Mouse (Mus musculus) liver, embryonic 15.5 days (tissue): ENCODE data around the gene Ralgps2. TPM values are rescaled to one million over a fixed set of nuclear protein-coding genes. Genes with fewer than 3 reads are reported as not detected.
A peak's percentile ranks its signal among the peaks of the same experiment; 100 is the strongest.

Experiments used
- ATAC-seq: fragments of 200-750 bp; cut with Nextera tagmentation; 2 replicates; pipeline ENCODE4 v1.8.0; 2017; ENCODE audit warnings: moderate number of reproducible peaks, mild to moderate bottlenecking, moderate library complexity; ENCODE audit not compliant: insufficient read depth
- H3K27ac ChIP-seq: fragments of 300-500 bp; sonication (generic); replicated peaks from 2 replicates; pipeline ENCODE4 v1.5.1; 2015; ENCODE audit warnings: mild to moderate bottlenecking, inconsistent platforms
- H3K27me3 ChIP-seq: fragments of 300-500 bp; sonication (generic); 2 replicates; pipeline ENCODE4 v1.6.1; 2015; ENCODE audit warnings: mild to moderate bottlenecking, inconsistent platforms
- H3K36me3 ChIP-seq: fragments of 300-500 bp; sonication (generic); replicated peaks from 2 replicates; pipeline ENCODE4 v1.6.1; 2015; ENCODE audit warnings: moderate library complexity, mild to moderate bottlenecking, inconsistent platforms
- H3K4me1 ChIP-seq: fragments of 300-500 bp; sonication (generic); replicated peaks from 2 replicates; pipeline ENCODE4 v1.6.1; 2015; ENCODE audit warnings: inconsistent platforms
- H3K4me2 ChIP-seq: fragments of 300-500 bp; sonication (generic); 2 replicates; pipeline ENCODE4 v1.6.1; 2015; ENCODE audit warnings: moderate library complexity, mild to moderate bottlenecking, inconsistent platforms
- H3K4me3 ChIP-seq: fragments of 300-500 bp; sonication (generic); replicated peaks from 2 replicates; pipeline ENCODE4 v1.5.1; 2015; ENCODE audit warnings: mild to moderate bottlenecking, inconsistent platforms
- H3K9ac ChIP-seq: fragments of 300-500 bp; sonication (generic); 2 replicates; pipeline ENCODE4 v1.6.1; 2015; ENCODE audit warnings: moderate library complexity, mild to moderate bottlenecking, inconsistent platforms
- H3K9me3 ChIP-seq: fragments of 300-500 bp; sonication (generic); replicated peaks from 2 replicates; pipeline ENCODE4 v1.6.1; 2016; ENCODE audit warnings: inconsistent platforms
- WGBS: fragments of 180-500 bp; shearing (Covaris S2); methylation state at CpG from one replicate; pipeline ENCODE4 v1.1.7; 2015; ENCODE audit warnings: mixed read lengths; ENCODE audit not compliant: insufficient replicate concordance; 5-methylcytosine and 5-hydroxymethylcytosine counted together
- polyA plus RNA-seq: library from polyadenylated mRNA; unstranded; fragments of >200 nt; fragmentation: Nextera tagmentation; extraction: Ambion mirVana; gene quantifications from 2 replicates; pipeline ENCODE4 v1.2.1, GENCODE M21; 2015

The Ralgps2 gene
- polyA plus RNA-seq, 1 experiment from 2014 or later, result 14.7 TPM

- H3K9ac ChIP-seq, result no peak overlapping the region
- H3K4me2 ChIP-seq, result 0 out of 2 replicates have a peak overlapping the region, but pooled peaks have one; percentile 18
- WGBS, result 29% methylated on average over 2 of the region's 2 CpGs
- H3K27ac ChIP-seq, result no peak overlapping the region
- peaks cover 12% of the 10 kb centered on the region for H3K4me1 ChIP-seq
- no peaks in the 10 kb centered on the region for H3K27me3 ChIP-seq
- no peaks in the 10 kb centered on the region for H3K9me3 ChIP-seq
- no peaks in the 10 kb centered on the region for H3K36me3 ChIP-seq
- H3K4me3 ChIP-seq, result no peak overlapping the region
- ATAC-seq, result no peak
Measured at GRCm38 (mm10) chr1:156859711-156860250, 79.6 kb downstream of the Ralgps2 start.

- no peaks in the 10 kb centered on the region for H3K36me3 ChIP-seq
- H3K27me3 ChIP-seq, result no peaks in the 10 kb centered on the region
- H3K4me2 ChIP-seq, result no peak overlapping the region
- no peak for ATAC-seq
- H3K4me3 ChIP-seq, result no peak overlapping the region
- H3K27ac ChIP-seq, result no peak overlapping the region
- WGBS, result 75% methylated on average over 2 of the region's 2 CpGs
- H3K9me3 ChIP-seq, result no peaks in the 10 kb centered on the region
- no peak overlapping the region for H3K9ac ChIP-seq
- H3K4me1 ChIP-seq, result peaks cover 12% of the 10 kb centered on the region
Measured at GRCm38 (mm10) chr1:156859156-156859555, 80.3 kb downstream of the Ralgps2 start.

GRCm38 (mm10) chr1:156856666-156857065 lies 82.8 kb downstream of the Ralgps2 start:
- no peak for ATAC-seq
- WGBS, result 55% methylated on average over 2 of the region's 2 CpGs
- Histone ChIP-seq H3K27ac (no peak overlapping the region), H3K27me3 (no peaks in the 10 kb centered on the region), H3K9me3 (no peaks in the 10 kb centered on the region), H3K4me1 (peaks cover 7% of the 10 kb centered on the region), H3K4me3 (no peak overlapping the region), H3K9ac (no peak overlapping the region), H3K4me2 (no peak overlapping the region), H3K36me3 (no peaks in the 10 kb centered on the region)

- no peaks in the 10 kb centered on the region for H3K9me3 ChIP-seq
- no peak for ATAC-seq
Measured at GRCm38 (mm10) chr1:156854558-156854957, 84.9 kb downstream of the Ralgps2 start.

GRCm38 (mm10) chr1:156852872-156853271 lies 86.6 kb downstream of the Ralgps2 start:
- Histone ChIP-seq H3K4me3 (no peak overlapping the region), H3K9ac (no peak overlapping the region), H3K4me2 (no peak overlapping the region), H3K4me1 (no peaks in the 10 kb centered on the region), H3K27me3 (no peaks in the 10 kb centered on the region), H3K36me3 (no peaks in the 10 kb centered on the region), H3K9me3 (no peaks in the 10 kb centered on the region), H3K27ac (no peak overlapping the region)
- no peak for ATAC-seq
- WGBS, result 76% methylated on average over 5 of the region's 5 CpGs

More at GRCm38 (mm10) chr1:156854558-156854957, 84.9 kb downstream of the Ralgps2 start:
- H3K4me1 ChIP-seq, result peaks cover 3% of the 10 kb centered on the region; the same call in 1 of the 2 replicates
- H3K27me3 ChIP-seq, result no peaks in the 10 kb centered on the region
- no peak overlapping the region for H3K4me3 ChIP-seq
- WGBS, result 83% methylated on average over 4 of the region's 4 CpGs
- H3K4me2 ChIP-seq, result no peak overlapping the region
- H3K36me3 ChIP-seq, result no peaks in the 10 kb centered on the region
- no peak overlapping the region for H3K27ac ChIP-seq
- no peak overlapping the region for H3K9ac ChIP-seq

GRCm38 (mm10) chr1:156852409-156852808 lies 87.0 kb downstream of the Ralgps2 start:
- H3K9ac ChIP-seq, result no peak overlapping the region
- no peak overlapping the region for H3K4me3 ChIP-seq
- no peaks in the 10 kb centered on the region for H3K9me3 ChIP-seq
- ATAC-seq, result no peak
- no peaks in the 10 kb centered on the region for H3K4me1 ChIP-seq
- H3K4me2 ChIP-seq, result no peak overlapping the region
- H3K27ac ChIP-seq, result no peak overlapping the region
- no peaks in the 10 kb centered on the region for H3K36me3 ChIP-seq
- no peaks in the 10 kb centered on the region for H3K27me3 ChIP-seq
- 66% methylated on average over 9 of the region's 9 CpGs for WGBS

- no peak for ATAC-seq
- WGBS, result 62% methylated on average over 4 of the region's 4 CpGs
Measured at GRCm38 (mm10) chr1:156847098-156847497, 92.3 kb downstream of the Ralgps2 start.

GRCm38 (mm10) chr1:156841625-156842339 lies 97.6 kb downstream of the Ralgps2 start:
- H3K36me3 ChIP-seq, result 0 out of 2 replicates have a peak, but pooled peaks cover 4% of the 10 kb centered on the region
- H3K4me2 ChIP-seq, result no peak overlapping the region
- H3K9me3 ChIP-seq, result no peaks in the 10 kb centered on the region
- ATAC-seq, result no peak
- H3K4me1 ChIP-seq, result no peaks in the 10 kb centered on the region; the same call in 1 of the 2 replicates
- no peak overlapping the region for H3K27ac ChIP-seq
- H3K9ac ChIP-seq, result no peak overlapping the region
- 60% methylated on average over 11 of the region's 11 CpGs for WGBS
- H3K4me3 ChIP-seq, result no peak overlapping the region
- no peaks in the 10 kb centered on the region for H3K27me3 ChIP-seq

More at GRCm38 (mm10) chr1:156847098-156847497, 92.3 kb downstream of the Ralgps2 start:
- Histone ChIP-seq H3K9me3 (no peaks in the 10 kb centered on the region), H3K27ac (no peak overlapping the region), H3K27me3 (no peaks in the 10 kb centered on the region), H3K9ac (no peak overlapping the region), H3K4me1 (no peaks in the 10 kb centered on the region), H3K4me3 (no peak overlapping the region), H3K36me3 (0 out of 2 replicates have a peak, but pooled peaks cover 4% of the 10 kb centered on the region), H3K4me2 (no peak overlapping the region)

- 52% methylated on average over 6 of the region's 6 CpGs for WGBS
- Histone ChIP-seq H3K4me3 (no peak overlapping the region), H3K4me1 (no peaks in the 10 kb centered on the region; the same call in 1 of the 2 replicates), H3K27me3 (no peaks in the 10 kb centered on the region), H3K4me2 (no peak overlapping the region), H3K36me3 (no peaks in the 10 kb centered on the region), H3K9me3 (no peaks in the 10 kb centered on the region), H3K27ac (no peak overlapping the region), H3K9ac (no peak overlapping the region)
- ATAC-seq, result no peak
Measured at GRCm38 (mm10) chr1:156838695-156839094, 100.7 kb downstream of the Ralgps2 start.

- H3K4me2 ChIP-seq, result no peak within 1 kb of the TSS
- no peak within 1 kb of the TSS for H3K4me3 ChIP-seq
- H3K27ac ChIP-seq, result no peak within 1 kb of the TSS
- H3K4me1 ChIP-seq, result no peaks in the 10 kb centered on the region; the same call in 1 of the 2 replicates
- WGBS, result 67% methylated on average over 4 of the region's 4 CpGs
- H3K36me3 ChIP-seq, result no peaks in the 10 kb centered on the region
- H3K9ac ChIP-seq, result no peak within 1 kb of the TSS
- ATAC-seq, result no peak
- no peaks in the 10 kb centered on the region for H3K9me3 ChIP-seq
- H3K27me3 ChIP-seq, result no peaks in the 10 kb centered on the region
Measured at GRCm38 (mm10) chr1:156838177-156838576, 101.2 kb downstream of the Ralgps2 start, which contains the start of gene Angptl1. Gene Angptl1, plus strand, starts transcription at chr1:156838562.

GRCm38 (mm10) chr1:156819236-156819635 lies 120.2 kb downstream of the Ralgps2 start:
- Histone ChIP-seq H3K4me3 (no peak overlapping the region), H3K4me2 (no peak overlapping the region), H3K27me3 (no peaks in the 10 kb centered on the region), H3K27ac (no peak overlapping the region), H3K9me3 (no peaks in the 10 kb centered on the region), H3K9ac (no peak overlapping the region), H3K36me3 (peaks cover 15% of the 10 kb centered on the region), H3K4me1 (no peaks in the 10 kb centered on the region)
- no peak for ATAC-seq
- WGBS, result 64% methylated on average over 1 of the region's 1 CpGs
